In genomic region chr7:45555787-45556186, GRCm38 (mm10) we compare ENCODE assay signal across 7 mouse cellular contexts. TPM values are rescaled to one million over a fixed set of nuclear protein-coding genes. Genes with fewer than 3 reads are reported as not detected.
DNase-seq lines count a peak whose midpoint lies in the region; ATAC-seq and TF ChIP-seq lines count a peak whose summit lies in the region.

No protein-coding gene starts in this region.

- no peak overlapping the region for H3K27ac ChIP-seq in CH12.LX (ENCODE audit: insufficient read depth, low read depth)
- H3K27ac ChIP-seq in cortical plate, adult 2 months (ENCODE audit: insufficient read depth, low read length) = no peak overlapping the region
- H3K27ac ChIP-seq in heart, adult 2 months = no peak overlapping the region
- no peak overlapping the region for H3K27ac ChIP-seq in lung, postnatal 0 days (ENCODE audit: low read length)

- DNase-seq in CH12.LX (ENCODE audit: extremely low read depth) = peak; percentile 78
- peak; percentile 80 to 81 for DNase-seq in heart, adult 2 months
- peak; percentile 85 to 94 for DNase-seq in kidney, postnatal 36 days
- peak; percentile 84 for DNase-seq in lung, postnatal 0 days (ENCODE audit: low spot score)
- DNase-seq in right cerebral cortex, postnatal 4 days = peak; percentile 70

- H3K4me3 ChIP-seq in CH12.LX (replicated peaks in 1 of 3; ENCODE audit: low read depth in 2 of 3, low read length in 2 of 3, poor library complexity in 1 of 3) = no peak overlapping the region
- H3K4me3 ChIP-seq in cortical plate, adult 2 months (ENCODE audit: insufficient read depth, low read length) = no peak overlapping the region
- no peak overlapping the region for H3K4me3 ChIP-seq in heart, adult 2 months
- no peak overlapping the region for H3K4me3 ChIP-seq in lung, postnatal 0 days (ENCODE audit: low read depth, low read length)

- TF ChIP-seq POLR2A in CH12.LX (IDR thresholded peaks at IDR 0.05; ENCODE audit: low read depth, low read length) = no peak
- no peak for TF ChIP-seq POLR2A in cortical plate, adult 2 months (IDR thresholded peaks at IDR 0.05; ENCODE audit: extremely low read depth, insufficient read depth, low read length)
- no peak for TF ChIP-seq POLR2A in heart, adult 2 months (IDR thresholded peaks at IDR 0.05; ENCODE audit: insufficient read depth, low read depth, low read length)

- in situ Hi-C loops in CH12.LX (cut with MboI; ENCODE audit: low pct_ligation_motif_present, low pct_unique_long_range_greater_than_20kb, low sequenced_read_pairs) = no loop called here

- TF ChIP-seq EP300 in CH12.LX (IDR thresholded peaks at IDR 0.05; ENCODE audit: low read length) = no peak
- TF ChIP-seq EP300 in heart, adult 2 months (IDR thresholded peaks at IDR 0.05; ENCODE audit: insufficient read depth, low read depth, low read length) = peak; percentile 47; the same call in 1 of the 2 replicates
- no peak for TF ChIP-seq EP300 in lung, postnatal 0 days (IDR thresholded peaks at IDR 0.05)

- H3K36me3 ChIP-seq in CH12.LX (replicated peaks in 1 of 2; ENCODE audit: control insufficient read depth in 1 of 2, insufficient read depth in 1 of 2, low read length in 1 of 2) = peaks cover 0 to 5% of the 10 kb centered on the region in 2 experiments
- H3K36me3 ChIP-seq in heart, adult 2 months (ENCODE audit: control insufficient read depth, insufficient read depth, low read length) = no peaks in the 10 kb centered on the region
- H3K36me3 ChIP-seq in lung, postnatal 0 days (ENCODE audit: insufficient read depth, low read length) = no peaks in the 10 kb centered on the region

- peak; percentile 71 to 90 for TF ChIP-seq CTCF in CH12.LX (conservative IDR thresholded peaks at IDR 0.05 in 1 of 2, IDR thresholded peaks at IDR 0.05 in 1 of 2; ENCODE audit: low read depth in 2 of 2, low read length in 2 of 2)
- peak; percentile 74 for TF ChIP-seq CTCF in cortical plate, adult 2 months (IDR thresholded peaks at IDR 0.05; ENCODE audit: extremely low read depth, insufficient read depth, low read length)
- TF ChIP-seq CTCF in heart, adult 2 months (IDR thresholded peaks at IDR 0.05) = peak; percentile 95
- TF ChIP-seq CTCF in lung, postnatal 0 days (IDR thresholded peaks at IDR 0.05) = peak; percentile 90

- H3K27me3 ChIP-seq in CH12.LX (replicated peaks) = no peaks in the 10 kb centered on the region
- H3K27me3 ChIP-seq in heart, adult 2 months (ENCODE audit: control insufficient read depth, insufficient read depth, low read length) = no peaks in the 10 kb centered on the region
- H3K27me3 ChIP-seq in lung, postnatal 0 days (replicated peaks; ENCODE audit: insufficient read depth, low read length) = no peaks in the 10 kb centered on the region

- dilution Hi-C loops in CH12.LX (cut with MboI; ENCODE audit: extremely low pct_ligation_motif_present, extremely low pct_unique_long_range_greater_than_20kb, low sequenced_read_pairs) = no loop called here

- no peak overlapping the region for H3K9ac ChIP-seq in CH12.LX (ENCODE audit: insufficient read depth, low read depth)
- no peak overlapping the region for H3K9ac ChIP-seq in heart, adult 2 months (ENCODE audit: low read depth, low read length)
- H3K9ac ChIP-seq in lung, postnatal 0 days (replicated peaks; ENCODE audit: low read depth) = no peak overlapping the region

- peak; percentile 74 for TF ChIP-seq RAD21 in CH12.LX (IDR thresholded peaks at IDR 0.05; ENCODE audit: low read depth, low read length)

- no peaks in the 10 kb centered on the region for H3K9me3 ChIP-seq in CH12.LX (replicated peaks; ENCODE audit: low read length)
- H3K9me3 ChIP-seq in lung, postnatal 0 days (ENCODE audit: low read length) = no peaks in the 10 kb centered on the region

- peaks cover 0 to 43% of the 10 kb centered on the region in 2 experiments; a peak in 2 of 4 replicates for H3K4me1 ChIP-seq in CH12.LX (ENCODE audit: control insufficient read depth in 1 of 2, insufficient read depth in 2 of 2)
- H3K4me1 ChIP-seq in cortical plate, adult 2 months (ENCODE audit: control insufficient read depth, insufficient read depth, low read length) = no peaks in the 10 kb centered on the region
- H3K4me1 ChIP-seq in heart, adult 2 months (ENCODE audit: control insufficient read depth, insufficient read depth, low read length) = no peaks in the 10 kb centered on the region
- H3K4me1 ChIP-seq in lung, postnatal 0 days (ENCODE audit: insufficient read depth, low read depth, low read length) = no peaks in the 10 kb centered on the region

- H3K79me2 ChIP-seq in CH12.LX (replicated peaks; ENCODE audit: control insufficient read depth, extremely low read depth, insufficient read depth, poor library complexity, severe bottlenecking) = no peaks in the 10 kb centered on the region
- no peaks in the 10 kb centered on the region for H3K79me2 ChIP-seq in heart, adult 2 months (replicated peaks; ENCODE audit: control insufficient read depth, insufficient read depth, low read length)

- ATAC-seq in activated CD4-positive, CD25-positive, alpha-beta regulatory T cell, adult 4 months = peak; percentile 57
- peak; percentile 53; the same call in 1 of the 2 replicates for ATAC-seq in lung, postnatal 0 days

- 13% methylated on average over 8 of the region's 8 CpGs for WGBS in heart, adult 2 months
- 26% methylated on average over 8 of the region's 8 CpGs for WGBS in lung, postnatal 0 days

- intact Hi-C loops in heart, adult 2 months (cut with DNase I) = loop anchor here (1.0 to 10.0 kb wide), 3 partner anchors 33 to 129 kb away; partner anchors contain the start of gene Ntn5

- no peak overlapping the region; the same call in 1 of the 2 replicates for H3K4me2 ChIP-seq in CH12.LX (ENCODE audit: insufficient read depth, low read depth, poor library complexity, severe bottlenecking)
- H3K4me2 ChIP-seq in lung, postnatal 0 days (replicated peaks; ENCODE audit: low read depth, low read length) = no peak overlapping the region

TF ChIP-seq in CH12.LX, 34 proteins besides CTCF, POLR2A, EP300 and RAD21 (continues in another document):
- no peak for TF ChIP-seq ETS1 (conservative IDR thresholded peaks at IDR 0.05; ENCODE audit: low read depth, low read length)
- no peak for TF ChIP-seq KAT2A (IDR thresholded peaks at IDR 0.05; ENCODE audit: insufficient replicate concordance, low read length)
- TF ChIP-seq CHD2 (IDR thresholded peaks at IDR 0.05; ENCODE audit: low read length) = no peak
- TF ChIP-seq RCOR1 (conservative IDR thresholded peaks at IDR 0.05; ENCODE audit: low read depth, low read length) = no peak
- no peak for TF ChIP-seq SIN3A (IDR thresholded peaks at IDR 0.05; ENCODE audit: low read length)
- no peak for TF ChIP-seq ZMIZ1 (IDR thresholded peaks at IDR 0.05; ENCODE audit: low read depth, low read length)
- TF ChIP-seq MYC (IDR thresholded peaks at IDR 0.05; ENCODE audit: low read depth, low read length) = no peak
- TF ChIP-seq IRF4 (IDR thresholded peaks at IDR 0.05; ENCODE audit: low read depth, low read length) = peak; percentile 37; the same call in 1 of the 2 replicates
- TF ChIP-seq NRF1 (IDR thresholded peaks at IDR 0.05; ENCODE audit: low read depth, low read length) = no peak

RNA-seq across cellular contexts. Expression of gene Hsd17b14, which starts 1.1 kb away (rescaled TPM):
- total RNA-seq in CH12.LX (2012; rRNA removed) (not detected in 2 replicates), CH12.LX (2014; rRNA removed) (not detected in 2 replicates)
- polyA plus RNA-seq in CH12.LX (2012; ENCODE audit: insufficient read length, low read depth) = 1.5 and 2.3 TPM in 2 replicates
- polyA plus RNA-seq in activated CD4-positive, CD25-positive, alpha-beta regulatory T cell, adult 4 months (2017; shearing (Covaris generic)) = not detected
- 0.45 and 0.54 TPM in 2 replicates for polyA plus RNA-seq in cortical plate, adult 2 months (2012; rRNA removed)
- total RNA-seq in heart, adult 2 months (2021) = under 1 TPM in 1 of 2 experiments, not detected in 1; 0.76 TPM
- polyA plus RNA-seq in heart, adult 2 months (2012; rRNA removed) = 0.45 and 0.47 TPM in 2 replicates
- 0.95 and 1.4 TPM in 2 replicates for polyA plus RNA-seq in lung, postnatal 0 days (2015; fragmentation: Nextera tagmentation; extraction: Ambion mirVana)

RNA-seq across cellular contexts. Expression of gene Bcat2, which starts 14.2 kb away (rescaled TPM):
- 30.9 and 36.6 TPM in 2 replicates for total RNA-seq in CH12.LX (2012; rRNA removed)
- total RNA-seq in CH12.LX (2014; rRNA removed) = 12.9 and 13.5 TPM in 2 replicates
- polyA plus RNA-seq in CH12.LX (2012; ENCODE audit: insufficient read length, low read depth) = 56.9 and 65.6 TPM in 2 replicates
- polyA plus RNA-seq in activated CD4-positive, CD25-positive, alpha-beta regulatory T cell, adult 4 months (2017; shearing (Covaris generic)) = 10 to 100 TPM; 40.9 to 56.9 TPM
- polyA plus RNA-seq in cortical plate, adult 2 months (2012; rRNA removed) = 26.1 and 26.5 TPM in 2 replicates
- 100 to 1,000 TPM; 219 to 306 TPM for total RNA-seq in heart, adult 2 months (2021)
- polyA plus RNA-seq in heart, adult 2 months (2012; rRNA removed) = 142 and 198 TPM in 2 replicates
- 29.4 and 39.8 TPM in 2 replicates for polyA plus RNA-seq in lung, postnatal 0 days (2015; fragmentation: Nextera tagmentation; extraction: Ambion mirVana)

RNA-seq across cellular contexts. Expression of gene Plekha4, which starts 29.7 kb away (rescaled TPM):
- total RNA-seq in CH12.LX (2012; rRNA removed) (0.25 TPM in 2 replicates), CH12.LX (2014; rRNA removed) (0.28 TPM in 1 of 2 replicates, not detected in the other)
- 0.90 and 1.3 TPM in 2 replicates for polyA plus RNA-seq in CH12.LX (2012; ENCODE audit: insufficient read length, low read depth)
- under 1 TPM in 1 of 2 experiments, not detected in 1; 0.79 TPM for polyA plus RNA-seq in activated CD4-positive, CD25-positive, alpha-beta regulatory T cell, adult 4 months (2017; shearing (Covaris generic))
- 5.1 and 6.3 TPM in 2 replicates for polyA plus RNA-seq in cortical plate, adult 2 months (2012; rRNA removed)
- 1 to 10 TPM; 2.9 to 3.2 TPM for total RNA-seq in heart, adult 2 months (2021)
- 6.7 and 7.2 TPM in 2 replicates for polyA plus RNA-seq in heart, adult 2 months (2012; rRNA removed)
- polyA plus RNA-seq in lung, postnatal 0 days (2015; fragmentation: Nextera tagmentation; extraction: Ambion mirVana) = 2.0 and 2.1 TPM in 2 replicates

RNA-seq across cellular contexts. Expression of gene Ppp1r15a, which starts 29.7 kb away (rescaled TPM):
- 11.7 and 12.0 TPM in 2 replicates for total RNA-seq in CH12.LX (2012; rRNA removed)
- total RNA-seq in CH12.LX (2014; rRNA removed) = 12.5 and 13.9 TPM in 2 replicates
- 31.8 and 37.1 TPM in 2 replicates for polyA plus RNA-seq in CH12.LX (2012; ENCODE audit: insufficient read length, low read depth)
- polyA plus RNA-seq in activated CD4-positive, CD25-positive, alpha-beta regulatory T cell, adult 4 months (2017; shearing (Covaris generic)) = 10 to 100 TPM; 27.5 to 33.4 TPM
- 19.4 and 20.0 TPM in 2 replicates for polyA plus RNA-seq in cortical plate, adult 2 months (2012; rRNA removed)
- total RNA-seq in heart, adult 2 months (2021) = 10 to 100 TPM; 27.3 to 29.6 TPM
- 20.9 and 36.0 TPM in 2 replicates for polyA plus RNA-seq in heart, adult 2 months (2012; rRNA removed)
- polyA plus RNA-seq in lung, postnatal 0 days (2015; fragmentation: Nextera tagmentation; extraction: Ambion mirVana) = 36.6 and 39.1 TPM in 2 replicates

RNA-seq across cellular contexts. Expression of gene Nucb1, which starts 45.6 kb away (rescaled TPM):
- total RNA-seq in CH12.LX (2012; rRNA removed) (83.4 and 92.6 TPM in 2 replicates), CH12.LX (2014; rRNA removed) (40.8 and 46.2 TPM in 2 replicates)
- 90.4 and 129 TPM in 2 replicates for polyA plus RNA-seq in CH12.LX (2012; ENCODE audit: insufficient read length, low read depth)
- 100 to 1,000 TPM; 103 to 130 TPM for polyA plus RNA-seq in activated CD4-positive, CD25-positive, alpha-beta regulatory T cell, adult 4 months (2017; shearing (Covaris generic))
- polyA plus RNA-seq in cortical plate, adult 2 months (2012; rRNA removed) = 88.2 and 99.6 TPM in 2 replicates
- total RNA-seq in heart, adult 2 months (2021) = 100 to 1,000 TPM; 132 to 152 TPM
- 158 and 177 TPM in 2 replicates for polyA plus RNA-seq in heart, adult 2 months (2012; rRNA removed)
- polyA plus RNA-seq in lung, postnatal 0 days (2015; fragmentation: Nextera tagmentation; extraction: Ambion mirVana) = 203 and 213 TPM in 2 replicates
